Comparison of ENCODE assay signal across 26 mouse cellular contexts in genomic region chr3:10123615-10124014, GRCm38 (mm10). TPM values are rescaled to one million over a fixed set of nuclear protein-coding genes. Genes with fewer than 3 reads are reported as not detected.
"Had no signal": no experiment of that assay in that cellular context is flagged by ENCODE, and none has a peak within 500 bp of the region (broad histone marks: within the 10 kb centered on the region; RNA-seq: fewer than 3 reads in every experiment).

No protein-coding gene starts in this region.

- H3K4me2 ChIP-seq: heart, embryonic 12.5 days; hindbrain, embryonic 13.5 days; hindbrain, embryonic 15.5 days; kidney, embryonic 15.5 days; limb, embryonic 13.5 days; limb, embryonic 15.5 days had no signal

- H3K36me3 ChIP-seq: heart, embryonic 10.5 days; heart, embryonic 12.5 days; hindbrain, embryonic 13.5 days; hindbrain, embryonic 15.5 days; kidney, embryonic 15.5 days; limb, embryonic 13.5 days; limb, embryonic 15.5 days had no signal

- H3K9ac ChIP-seq: forebrain, postnatal 0 days; heart, embryonic 12.5 days; hindbrain, embryonic 13.5 days; hindbrain, embryonic 15.5 days; kidney, embryonic 15.5 days; limb, embryonic 13.5 days; limb, embryonic 15.5 days; liver, embryonic 14.5 days had no signal

- ATAC-seq: forebrain, postnatal 0 days; hindbrain, postnatal 0 days; intestine, embryonic 16.5 days had no signal

- H3K4me3 ChIP-seq: heart, embryonic 10.5 days; heart, embryonic 12.5 days; hindbrain, embryonic 13.5 days; hindbrain, embryonic 15.5 days; kidney, embryonic 15.5 days; limb, embryonic 13.5 days; limb, embryonic 15.5 days had no signal

- H3K9me3 ChIP-seq: heart, embryonic 10.5 days; heart, embryonic 12.5 days; hindbrain, embryonic 13.5 days; hindbrain, embryonic 15.5 days; kidney, embryonic 15.5 days; limb, embryonic 13.5 days; limb, embryonic 15.5 days had no signal

- DNase-seq: forebrain, postnatal 0 days; gastrocnemius, postnatal 14 days; gastrocnemius, postnatal 36 days; heart, adult 18-20 months; heart, postnatal 10 days; heart, postnatal 36 days; kidney, adult 11 months; kidney, adult 2 months; kidney, adult 9 months; kidney, postnatal 14 days; kidney, postnatal 36 days; layer of hippocampus, adult 9-11 months; layer of hippocampus, postnatal 36 days; left cerebral cortex, postnatal 4 days had no signal

- H3K27me3 ChIP-seq: heart, embryonic 12.5 days; hindbrain, embryonic 13.5 days; hindbrain, embryonic 15.5 days; kidney, embryonic 15.5 days; limb, embryonic 13.5 days; limb, embryonic 15.5 days had no signal

- H3K27ac ChIP-seq: heart, embryonic 10.5 days; hindbrain, embryonic 13.5 days; hindbrain, embryonic 15.5 days; hindbrain, postnatal 0 days; kidney, embryonic 15.5 days; kidney, postnatal 0 days; limb, embryonic 13.5 days; limb, embryonic 15.5 days; liver, embryonic 14.5 days had no signal

- H3K4me1 ChIP-seq: heart, embryonic 10.5 days; heart, embryonic 12.5 days; hindbrain, embryonic 13.5 days; kidney, embryonic 15.5 days had no signal

RNA-seq across cellular contexts. Expression of gene Gm9833, which starts 35.7 kb away (rescaled TPM):
- polyA plus RNA-seq: kidney, adult 2 months; large intestine, adult 2 months had no signal
